Mouse (Mus musculus): ENCODE data around the gene Ptgs1.

- TF ChIP-seq CTCF (IDR thresholded peaks at IDR 0.05; ENCODE audit: borderline replicate concordance, insufficient read depth, low read depth, low read length) (no peak), POLR2A (IDR thresholded peaks at IDR 0.05; ENCODE audit: borderline replicate concordance, insufficient read depth, low read length) (no peak)
Measured at GRCm38 (mm10) chr2:36197919-36198881, 32.0 kb upstream of the Ptgs1 start.
